Mouse (Mus musculus): ENCODE measurements around the gene Sept10.
A peak's percentile ranks its signal among the peaks of the same experiment; 100 is the strongest.

Gene Sept10

DNA sequence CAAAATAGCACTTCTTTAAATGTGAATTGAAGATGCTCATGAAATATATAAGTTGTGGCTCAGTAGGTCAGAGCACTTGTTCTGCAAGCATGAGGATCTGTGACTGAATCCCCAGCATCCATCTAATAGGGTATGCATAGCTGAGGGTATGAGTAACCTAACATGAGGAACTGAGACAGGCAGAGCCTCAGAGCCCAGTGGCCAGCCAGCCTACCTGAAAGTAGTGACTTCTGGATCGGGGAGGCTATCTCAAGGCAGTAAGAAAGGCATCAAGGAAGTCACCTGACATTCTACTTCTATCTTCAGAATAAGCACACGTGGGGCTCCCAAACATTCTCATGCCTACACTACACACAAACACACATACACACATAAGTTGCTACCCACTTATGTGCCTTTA, 3.5 kb upstream of the Sept10 start:
- no peak for DNase-seq (ENCODE audit: low spot score in 2 of 2)

- DNase-seq (ENCODE audit: low spot score in 2 of 2) = no peak
Observed at GRCm38 (mm10) chr10:59223890-59224289, 2.2 kb upstream of the Sept10 start.

- no peak for DNase-seq (ENCODE audit: low spot score in 2 of 2)
Observed at GRCm38 (mm10) chr10:59223301-59223700, 1.7 kb upstream of the Sept10 start.

GRCm38 (mm10) chr10:59222271-59223101, 839 bp upstream of the Sept10 start:
- peak in 1 of 2 experiments; percentile 17 for DNase-seq (ENCODE audit: low spot score in 2 of 2)

GRCm38 (mm10) chr10:59220824-59221472, 699 bp downstream of the Sept10 start:
- DNase-seq (ENCODE audit: low spot score in 2 of 2) = no peak

- no peak for DNase-seq (ENCODE audit: low spot score in 2 of 2)
Observed at GRCm38 (mm10) chr10:59200011-59200410, 21.6 kb downstream of the Sept10 start.

- no peak for DNase-seq (ENCODE audit: low spot score in 2 of 2)
Observed at GRCm38 (mm10) chr10:59196763-59197162, 24.9 kb downstream of the Sept10 start.

- DNase-seq (ENCODE audit: low spot score in 2 of 2) = no peak
Observed at GRCm38 (mm10) chr10:59194891-59195290, 26.8 kb downstream of the Sept10 start.

DNA sequence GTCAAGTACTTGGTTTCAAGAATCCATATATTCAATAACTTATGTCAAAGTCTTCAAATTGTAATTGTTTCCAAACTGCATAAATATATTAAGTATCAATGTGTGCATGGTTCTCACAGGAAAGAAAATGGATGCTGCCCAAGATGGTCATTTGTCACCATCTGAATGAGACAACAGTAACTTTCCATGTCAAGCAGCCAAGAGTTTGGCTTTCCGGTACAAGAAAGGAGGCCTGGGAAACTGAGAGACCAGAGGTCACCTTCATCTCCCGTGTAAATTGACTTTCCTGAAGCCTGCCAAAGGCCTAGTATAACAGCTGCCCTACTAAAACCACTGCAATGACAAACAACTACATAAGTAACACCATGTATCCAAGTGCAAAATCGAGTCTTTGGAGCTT, 39.3 kb downstream of the Sept10 start:
- DNase-seq (ENCODE audit: low spot score in 2 of 2) = no peak

DNA sequence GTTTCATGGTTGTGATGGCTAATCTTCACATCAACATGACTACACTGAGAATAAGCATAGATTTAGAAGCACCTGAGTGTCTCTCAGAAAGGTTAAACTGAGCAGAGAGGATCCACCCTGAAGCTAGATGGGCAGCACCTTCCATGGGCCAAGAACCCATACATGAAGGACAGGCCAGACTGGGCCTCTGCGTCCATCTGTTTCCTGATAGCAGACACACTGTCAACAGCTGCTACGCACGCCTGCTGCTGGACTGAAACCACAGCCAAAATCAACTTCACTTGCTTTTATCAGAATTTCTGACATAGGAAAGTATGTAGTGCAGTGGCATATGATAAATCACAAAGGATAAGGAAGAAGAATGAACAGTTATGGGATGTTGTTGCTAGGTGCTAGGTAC, 42.0 kb downstream of the Sept10 start:
- no peak for DNase-seq (ENCODE audit: low spot score in 2 of 2)

DNA sequence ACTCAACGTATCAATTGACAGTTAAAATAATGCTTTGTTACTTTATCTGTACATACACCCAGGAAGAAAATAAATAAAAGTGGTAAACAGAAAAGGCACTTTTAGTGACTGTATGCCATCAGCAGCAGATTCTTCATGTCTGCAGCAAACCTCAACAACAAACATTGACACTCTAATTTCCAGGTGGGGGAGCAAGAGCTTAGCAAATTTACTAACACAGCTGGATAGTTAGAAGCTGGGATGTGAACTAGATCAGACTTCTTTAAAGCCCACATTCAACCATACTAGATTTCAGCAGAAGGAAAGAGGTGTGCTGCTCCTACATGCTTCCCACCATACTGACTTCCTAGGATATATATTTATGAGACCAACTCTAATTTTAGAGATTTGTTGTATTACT, 49.1 kb downstream of the Sept10 start:
- no peak for DNase-seq (ENCODE audit: low spot score in 2 of 2)

DNA sequence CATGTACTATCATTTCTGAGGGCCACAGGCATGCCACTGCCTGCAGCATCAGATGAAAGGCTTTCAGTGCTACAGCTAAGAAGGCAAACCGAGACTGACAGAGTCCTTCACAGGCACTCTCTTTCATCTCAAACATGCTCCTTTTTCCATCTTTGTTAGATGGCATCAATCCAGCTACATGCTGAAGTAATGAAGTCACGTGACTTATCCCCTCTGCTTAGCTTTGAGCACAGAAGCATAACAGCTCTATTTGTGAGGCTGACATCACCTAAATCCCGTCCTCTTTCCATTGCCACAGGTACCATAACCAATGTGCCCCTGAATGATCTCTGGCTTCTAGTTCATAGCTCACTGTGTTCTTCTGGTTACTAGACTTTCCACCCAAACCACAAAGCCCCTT, 50.6 kb downstream of the Sept10 start:
- no peak for DNase-seq (ENCODE audit: low spot score in 2 of 2)

DNA sequence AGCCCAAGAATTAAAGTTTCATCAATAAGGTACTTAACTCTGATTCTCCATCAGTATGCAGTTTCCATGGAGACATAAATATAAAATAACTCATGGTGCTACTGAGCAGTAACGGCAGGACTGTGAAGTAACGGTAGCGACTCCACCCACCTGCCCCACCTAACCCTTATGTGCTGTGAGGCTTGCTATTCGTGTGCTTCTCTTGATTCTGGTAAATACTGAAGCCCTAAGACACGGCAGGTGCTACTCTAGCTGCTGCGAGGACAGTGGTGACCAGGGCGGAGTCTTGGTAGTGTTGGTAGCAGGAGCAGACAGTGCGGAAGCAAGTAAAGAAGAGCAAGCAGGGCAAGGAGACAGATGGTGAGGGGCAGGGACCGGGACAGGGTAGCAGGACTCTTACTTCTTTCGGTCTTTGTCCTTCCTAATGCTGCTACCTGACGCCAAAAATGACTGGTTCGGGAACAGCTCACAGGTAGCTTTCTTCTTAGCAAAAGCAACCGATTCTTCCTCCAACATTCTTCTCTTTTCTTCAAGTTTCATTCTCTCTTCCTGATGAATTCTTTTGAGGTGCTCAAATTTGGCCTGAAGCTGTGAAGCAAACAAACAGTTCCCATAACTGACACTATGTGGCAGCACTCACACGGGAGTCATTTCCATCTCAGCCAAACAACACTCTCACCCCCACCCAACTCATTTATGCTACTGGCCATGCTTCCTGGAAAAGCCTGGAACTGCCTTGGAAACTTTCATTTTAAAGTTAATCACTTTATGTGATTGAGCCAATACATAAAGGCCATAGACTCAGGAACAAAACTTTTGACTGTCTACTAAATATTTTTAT, 55.3 kb downstream of the Sept10 start:
- DNase-seq (ENCODE audit: low spot score in 2 of 2) = peak in 1 of 2 experiments; percentile 68

GRCm38 (mm10) chr10:59162185-59162897, 59.3 kb downstream of the Sept10 start:
- DNase-seq (ENCODE audit: low spot score in 2 of 2) = no peak

- DNase-seq (ENCODE audit: low spot score in 2 of 2) = no peak
Observed at GRCm38 (mm10) chr10:59158627-59159026, 63.0 kb downstream of the Sept10 start.

DNA sequence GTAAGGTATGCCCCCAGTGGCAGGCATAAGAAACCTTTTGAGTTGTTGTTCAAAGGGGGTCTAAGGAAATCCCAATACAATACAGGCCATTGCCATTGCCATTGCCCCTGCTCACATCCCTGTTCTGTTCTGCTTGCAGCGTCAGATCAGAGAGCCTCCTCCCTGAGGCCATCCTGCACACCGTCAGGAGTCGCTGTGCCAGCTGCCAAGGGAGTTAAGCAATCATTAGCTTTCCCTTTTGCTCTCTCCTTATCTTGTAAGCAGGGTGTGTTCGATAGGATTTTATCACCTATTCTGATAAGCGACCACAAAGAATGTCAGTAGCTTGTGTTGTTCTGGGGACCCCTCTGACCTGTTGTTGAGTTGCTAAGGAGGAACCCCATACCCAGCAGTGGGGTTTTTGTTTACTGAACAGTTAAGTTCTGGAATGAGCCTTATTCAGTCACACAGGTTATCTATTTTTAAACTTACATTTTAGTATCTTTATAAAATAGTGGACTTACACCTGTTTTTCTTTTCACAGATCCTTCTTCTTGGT, 69.0 kb downstream of the Sept10 start:
- no peak for DNase-seq (ENCODE audit: low spot score in 2 of 2)

DNA sequence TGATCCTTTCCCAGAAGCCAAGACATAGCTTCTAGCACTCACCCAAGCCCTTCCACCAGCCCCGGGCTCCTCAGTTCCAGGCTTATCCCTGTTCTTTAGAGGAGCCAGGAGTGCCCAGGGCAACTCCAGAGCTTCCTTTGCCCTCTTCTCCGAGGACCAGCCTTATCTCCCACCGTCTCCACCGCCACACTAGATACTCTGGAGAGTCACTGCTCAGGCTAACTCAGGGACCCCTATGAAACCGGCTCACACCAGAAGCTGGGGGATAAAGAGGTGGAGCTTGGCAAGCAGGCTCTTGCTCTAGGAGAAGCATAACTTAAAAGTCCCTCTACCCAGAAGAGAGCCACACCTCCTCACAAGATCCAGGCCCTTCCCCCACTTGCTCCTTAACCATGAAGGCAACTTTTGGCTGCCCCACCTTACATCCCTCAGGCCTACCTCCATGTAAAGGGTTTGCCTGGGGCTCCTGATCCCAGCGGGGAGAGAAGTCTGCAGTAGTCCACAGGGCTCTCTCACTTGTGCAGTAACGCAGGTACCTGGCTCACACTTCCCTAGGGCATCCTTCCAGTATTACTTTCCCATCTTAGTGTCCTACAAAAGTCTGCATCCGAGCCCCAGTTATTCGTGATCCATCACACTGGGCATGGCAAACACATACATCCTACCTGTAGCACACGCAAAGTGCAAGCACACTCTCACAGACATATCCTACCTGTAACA, 70.5 kb downstream of the Sept10 start:
- DNase-seq (ENCODE audit: low spot score in 2 of 2) = no peak

DNA sequence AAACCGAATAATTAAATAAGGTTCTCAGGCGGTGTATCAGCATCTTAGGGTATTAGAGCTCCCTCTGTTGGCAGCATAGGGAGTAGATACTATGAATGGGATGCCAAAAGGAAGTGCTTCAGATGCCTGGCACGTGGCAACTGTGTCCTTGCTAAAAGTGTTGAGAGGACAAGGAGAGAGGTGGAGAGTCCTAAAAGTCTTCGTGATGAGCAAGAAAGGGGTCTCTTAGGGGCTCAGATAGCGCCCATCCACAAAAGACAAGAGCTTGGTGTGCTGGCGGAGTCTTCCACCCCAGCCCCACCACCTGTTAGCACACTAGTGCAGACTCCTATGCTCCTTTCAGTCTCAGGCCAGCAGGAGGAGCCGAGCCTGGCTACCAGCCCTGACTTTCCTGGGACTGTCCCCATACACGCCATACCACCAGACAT, 71.7 kb downstream of the Sept10 start:
- peak in 1 of 2 experiments; percentile 59 for DNase-seq (ENCODE audit: low spot score in 2 of 2)

DNA sequence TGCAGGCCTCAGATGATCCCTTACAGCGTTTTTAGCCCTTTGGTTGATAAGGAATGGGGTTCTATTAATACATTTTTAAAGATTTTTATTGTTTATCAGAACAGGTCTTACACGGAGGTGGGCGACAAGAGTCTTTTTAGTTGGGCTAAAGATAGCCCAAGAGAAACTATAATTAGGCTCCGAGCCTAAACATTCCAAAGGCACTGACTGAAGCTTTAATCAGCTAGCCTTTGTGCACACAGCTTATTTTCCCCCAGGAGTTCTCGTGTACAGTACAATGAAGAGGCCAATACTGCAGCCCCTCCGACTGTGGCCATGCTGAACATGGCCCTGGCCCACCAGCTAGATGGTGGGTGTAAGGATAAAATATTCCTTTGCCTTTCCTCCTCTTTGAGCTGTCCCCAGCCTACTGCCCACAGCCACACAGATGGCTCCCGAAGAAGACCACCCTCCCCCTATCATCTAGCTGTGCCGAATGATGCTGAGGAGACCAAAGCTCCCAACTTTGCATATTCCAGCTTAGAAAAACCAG, 88.1 kb downstream of the Sept10 start:
- DNase-seq (ENCODE audit: low spot score in 2 of 2) = no peak

GRCm38 (mm10) chr10:59131926-59132628, 89.6 kb downstream of the Sept10 start:
- DNase-seq (ENCODE audit: low spot score in 2 of 2) = no peak
